In genomic region chr8:72571611-72572473, GRCm38 (mm10) we compare ENCODE assay signal across 8 mouse cellular contexts. TPM values are rescaled to one million over a fixed set of nuclear protein-coding genes. Genes with fewer than 3 reads are reported as not detected.
DNase-seq lines count a peak whose midpoint lies in the region; ATAC-seq and TF ChIP-seq lines count a peak whose summit lies in the region.

Gene Tmem38a (plus strand): TSS chr8:72572055.

- H3K4me1 ChIP-seq in ES-E14 (ENCODE audit: control insufficient read depth in 2 of 2, insufficient read depth in 2 of 2, low read length in 2 of 2, poor library complexity in 1 of 2) = peaks cover 6 to 8% of the 10 kb centered on the region in 2 experiments; a peak in 2 of 4 replicates
- H3K4me1 ChIP-seq in forebrain, embryonic 16.5 days (replicated peaks; ENCODE audit: control insufficient read depth, insufficient read depth, low read length) = peaks cover 27% of the 10 kb centered on the region
- H3K4me1 ChIP-seq in lung, embryonic 15.5 days = peaks cover 19% of the 10 kb centered on the region

- H3K4me3 ChIP-seq in ES-E14 (ENCODE audit: insufficient read depth in 1 of 2, low read depth in 1 of 2, low read length in 2 of 2, poor library complexity in 1 of 2, severe bottlenecking in 1 of 2) = peak within 1 kb of the TSS; percentile 81 to 100
- peak within 1 kb of the TSS; percentile 63 for H3K4me3 ChIP-seq in forebrain, embryonic 16.5 days (replicated peaks; ENCODE audit: low read length)
- peak within 1 kb of the TSS; percentile 65 for H3K4me3 ChIP-seq in lung, embryonic 15.5 days

- H3K27me3 ChIP-seq in forebrain, embryonic 16.5 days (replicated peaks; ENCODE audit: control insufficient read depth, insufficient read depth, low read length) = no peaks in the 10 kb centered on the region
- H3K27me3 ChIP-seq in lung, embryonic 15.5 days = no peaks in the 10 kb centered on the region

- under 1% methylated on average over 44 of the region's 45 CpGs for WGBS in forebrain, embryonic 16.5 days
- WGBS in lung, embryonic 15.5 days = 0% methylated on average over 45 of the region's 45 CpGs

- DNase-seq in ES-E14 (ENCODE audit: low read depth, low spot score) = peak; percentile 41
- DNase-seq in cerebellum, adult 11-12 months = peak; percentile 81
- DNase-seq in heart, postnatal 25 days (ENCODE audit: low spot score) = peak; percentile 71
- peak; percentile 68 for DNase-seq in layer of hippocampus, adult 8-10 months (ENCODE audit: low spot score in 2 of 2)
- peak; percentile 65 for DNase-seq in ovary, adult 18-20 months (ENCODE audit: low spot score)
- peak; percentile 72 for DNase-seq in thymus, postnatal 0 days (ENCODE audit: low spot score)

- in situ Hi-C loops in ES-E14 (cut with MboI; ENCODE audit: low sequenced_read_pairs in 2 of 2, unreplicated experiment in 2 of 2) = no loop called here

- ATAC-seq in forebrain, embryonic 16.5 days = peak; percentile 21
- peak; percentile 39 for ATAC-seq in lung, embryonic 15.5 days (ENCODE audit: borderline replicate concordance, extremely low read depth, low FRiP score, low TSS enrichment)

- H3K9ac ChIP-seq in ES-E14 (ENCODE audit: insufficient read depth, low read depth, low read length, poor library complexity, severe bottlenecking) = peak within 1 kb of the TSS; percentile 87
- peak within 1 kb of the TSS; percentile 65 for H3K9ac ChIP-seq in forebrain, embryonic 16.5 days (replicated peaks; ENCODE audit: low read depth, low read length)
- H3K9ac ChIP-seq in lung, embryonic 15.5 days = peak within 1 kb of the TSS; percentile 63

- intact Hi-C loops in heart, postnatal 25 days (cut with DNase I) = loop anchor here (1.0 to 2.0 kb wide), 2 partner anchors 24 to 77 kb away; partner anchors contain the start of gene Med26

- no peaks in the 10 kb centered on the region for H3K9me3 ChIP-seq in ES-E14 (ENCODE audit: control insufficient read depth, insufficient read depth, low read depth, low read length)
- no peaks in the 10 kb centered on the region for H3K9me3 ChIP-seq in forebrain, embryonic 16.5 days (ENCODE audit: control insufficient read depth, low read length)
- no peaks in the 10 kb centered on the region for H3K9me3 ChIP-seq in lung, embryonic 15.5 days

- H3K27ac ChIP-seq in ES-E14 (ENCODE audit: insufficient read depth, low read depth, low read length, poor library complexity, severe bottlenecking) = peak within 1 kb of the TSS; percentile 78
- peak within 1 kb of the TSS; percentile 84 for H3K27ac ChIP-seq in forebrain, embryonic 16.5 days (ENCODE audit: low read length)
- H3K27ac ChIP-seq in lung, embryonic 15.5 days = peak within 1 kb of the TSS; percentile 97

- H3K4me2 ChIP-seq in forebrain, embryonic 16.5 days (ENCODE audit: low read length) = peak within 1 kb of the TSS; percentile 76
- peak within 1 kb of the TSS; percentile 87 for H3K4me2 ChIP-seq in lung, embryonic 15.5 days

- peaks cover 22% of the 10 kb centered on the region for H3K36me3 ChIP-seq in ES-E14 (ENCODE audit: control insufficient read depth, insufficient read depth, low read length, poor library complexity, severe bottlenecking)
- H3K36me3 ChIP-seq in forebrain, embryonic 16.5 days (ENCODE audit: control insufficient read depth, insufficient read depth) = peaks cover 20% of the 10 kb centered on the region
- peaks cover 29% of the 10 kb centered on the region for H3K36me3 ChIP-seq in lung, embryonic 15.5 days

TF ChIP-seq in ES-E14, 5 proteins besides CTCF, POLR2A, EP300 and RAD21:
- TF ChIP-seq ZC3H11A (IDR thresholded peaks at IDR 0.05; ENCODE audit: borderline replicate concordance, low read depth, low read length) = no peak
- no peak for TF ChIP-seq HCFC1 (IDR thresholded peaks at IDR 0.05; ENCODE audit: borderline replicate concordance, insufficient read depth, low read length)
- 0 out of 2 replicates have a peak, but pooled peaks have one; percentile 29 for TF ChIP-seq CHD2 (IDR thresholded peaks at IDR 0.05; ENCODE audit: low read depth, low read length)
TF ChIP-seq in ES-E14: peak in this region for 1.

RNA-seq across cellular contexts. Expression of gene Tmem38a, which starts in this region (rescaled TPM):
- total RNA-seq in ES-E14 (2012; rRNA removed) = 13.2 and 16.4 TPM in 2 replicates
- polyA plus RNA-seq in forebrain, embryonic 16.5 days (2015; fragmentation: Nextera tagmentation; extraction: Ambion mirVana) = 18.2 and 19.6 TPM in 2 replicates
- total RNA-seq in heart, postnatal 25 days (2021) = 100 to 1,000 TPM; 453 to 459 TPM
- total RNA-seq in layer of hippocampus, adult 8-10 months (2022) = 100 to 1,000 TPM in 3 of 4 experiments, 10 to 100 TPM in 1; 97.4 to 111 (median 103) TPM
- 18.3 and 20.7 TPM in 2 replicates for polyA plus RNA-seq in lung, embryonic 15.5 days (2015; fragmentation: Nextera tagmentation; extraction: Ambion mirVana)
- 9.7 and 10.6 TPM in 2 replicates for polyA plus RNA-seq in thymus, postnatal 0 days (2015; fragmentation: Nextera tagmentation; extraction: Ambion mirVana)

Comparison
In these comparisons a context has a peak if more than half of its experiments do, and no peak if none do; other contexts are left out.
1. Peak in every context shown above with its lines: DNase-seq, ATAC-seq, H3K4me3 ChIP-seq and H3K27ac ChIP-seq.
2. RNA of gene Tmem38a (total RNA-seq): 453 to 459 TPM in heart, postnatal 25 days; 97.4 to 111 TPM in layer of hippocampus, adult 8-10 months and 13.2 to 16.4 TPM in ES-E14; every median in the first group is over 4 times any median in the second.